Comparison of ENCODE assay signal across 10 mouse cellular contexts in the genomic region with DNA sequence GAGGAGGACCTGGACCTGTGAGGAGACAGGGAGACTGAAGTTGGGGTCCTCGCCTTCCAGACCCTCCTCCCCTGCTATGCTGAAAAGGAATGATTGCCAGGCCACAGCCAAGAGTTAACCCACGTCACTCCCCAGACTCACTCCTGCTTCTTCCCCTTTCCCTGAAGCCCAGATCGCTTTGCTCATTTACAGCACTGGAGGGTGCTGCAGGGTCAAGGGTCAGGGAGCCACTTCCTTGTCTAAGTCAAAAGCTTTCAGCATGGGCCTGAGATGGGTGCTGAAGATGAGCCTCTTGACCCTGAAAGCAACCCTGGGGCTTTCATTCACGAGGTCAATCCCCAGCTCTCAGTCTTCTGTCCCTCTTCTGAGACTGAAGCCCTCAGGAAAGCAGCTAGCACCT. TPM values are rescaled to one million over a fixed set of nuclear protein-coding genes. Genes with fewer than 3 reads are reported as not detected.
DNase-seq lines count a peak whose midpoint lies in the region; ATAC-seq and TF ChIP-seq lines count a peak whose summit lies in the region.
"Had no signal": no experiment of that assay in that cellular context is flagged by ENCODE, and none has a peak within 500 bp of the region (broad histone marks: within the 10 kb centered on the region; RNA-seq: fewer than 3 reads in every experiment).

No protein-coding gene starts in this region.

- intact Hi-C loops in left cerebral cortex, postnatal 10 days (cut with DNase I), result loop anchor here (10.0 kb wide), 1 partner anchor 76 kb away; no protein-coding TSS in a partner anchor

- 0 out of 2 replicates have a peak overlapping the region, but pooled peaks have one; percentile 45 for H3K27ac ChIP-seq in forebrain, embryonic 15.5 days (replicated peaks)
- no peak overlapping the region for H3K27ac ChIP-seq in forebrain, postnatal 0 days (ENCODE audit: low read depth, low read length)
- H3K27ac ChIP-seq in neural tube, embryonic 15.5 days (replicated peaks), result peak overlapping the region; percentile 18; the same call in 1 of the 2 replicates
- H3K27ac ChIP-seq: macrophage had no signal

- no peaks in the 10 kb centered on the region for H3K79me2 ChIP-seq in myocyte (ENCODE audit: control insufficient read depth, insufficient read depth)

- TF ChIP-seq CTCF in forebrain, postnatal 0 days (IDR thresholded peaks at IDR 0.05; ENCODE audit: low read depth), result no peak

- WGBS in forebrain, embryonic 15.5 days, result 69% methylated on average over 4 of the region's 4 CpGs
- 73% methylated on average over 4 of the region's 4 CpGs for whole genome bisulfite sequencing in forebrain, postnatal 0 days
- WGBS in neural tube, embryonic 15.5 days, result 71% methylated on average over 4 of the region's 4 CpGs

- ATAC-seq in forebrain, embryonic 15.5 days (replicated peaks), result no peak
- ATAC-seq in forebrain, postnatal 0 days, result no peak
- no peak for ATAC-seq in neural tube, embryonic 15.5 days (ENCODE audit: low FRiP score)

- H3K27me3 ChIP-seq in forebrain, embryonic 15.5 days, result no peaks in the 10 kb centered on the region
- no peaks in the 10 kb centered on the region for H3K27me3 ChIP-seq in forebrain, postnatal 0 days (ENCODE audit: insufficient read depth, low read length)
- no peaks in the 10 kb centered on the region for H3K27me3 ChIP-seq in neural tube, embryonic 15.5 days (replicated peaks)
- H3K27me3 ChIP-seq in myocyte (ENCODE audit: control insufficient read depth, insufficient read depth, insufficient read length), result no peaks in the 10 kb centered on the region

- DNase-seq in forebrain, postnatal 0 days, result no peak
- peak; percentile 16 for DNase-seq in kidney, adult 18-20 months
- DNase-seq in kidney, adult 11 months, result no peak
- no peak for DNase-seq in neural tube, embryonic 10.5 days (ENCODE audit: extremely low spot score, low spot score)
- DNase-seq in left cerebral cortex, postnatal 10 days (ENCODE audit: extremely low spot score in 1 of 2, low spot score in 2 of 2), result no peak
- DNase-seq: liver had no signal

- H3K9me3 ChIP-seq in forebrain, embryonic 15.5 days, result no peaks in the 10 kb centered on the region
- H3K9me3 ChIP-seq in forebrain, postnatal 0 days (ENCODE audit: low read length), result no peaks in the 10 kb centered on the region
- no peaks in the 10 kb centered on the region for H3K9me3 ChIP-seq in neural tube, embryonic 15.5 days (replicated peaks)

- H3K9ac ChIP-seq in forebrain, embryonic 15.5 days (replicated peaks), result no peak overlapping the region
- H3K9ac ChIP-seq in forebrain, postnatal 0 days, result no peak overlapping the region
- H3K9ac ChIP-seq in neural tube, embryonic 15.5 days (replicated peaks), result no peak overlapping the region

- H3K4me2 ChIP-seq in forebrain, embryonic 15.5 days (replicated peaks), result no peak overlapping the region
- H3K4me2 ChIP-seq in forebrain, postnatal 0 days (ENCODE audit: low read depth), result no peak overlapping the region
- no peak overlapping the region for H3K4me2 ChIP-seq in neural tube, embryonic 15.5 days
- no peak overlapping the region for H3K4me2 ChIP-seq in myocyte (ENCODE audit: low read depth)

- TF ChIP-seq POLR2A in myocyte (IDR thresholded peaks at IDR 0.05; ENCODE audit: insufficient read length, low read depth), result peak; percentile 14

- peaks cover 91% of the 10 kb centered on the region for H3K36me3 ChIP-seq in forebrain, embryonic 15.5 days
- H3K36me3 ChIP-seq in forebrain, postnatal 0 days (ENCODE audit: insufficient read depth), result peaks cover 96% of the 10 kb centered on the region
- peaks cover 95% of the 10 kb centered on the region for H3K36me3 ChIP-seq in neural tube, embryonic 15.5 days
- peaks cover 32% of the 10 kb centered on the region for H3K36me3 ChIP-seq in myocyte (ENCODE audit: control insufficient read depth, insufficient read depth)

- no peak overlapping the region for H3ac ChIP-seq in myocyte (ENCODE audit: control insufficient read depth, insufficient read length)

- H3K4me1 ChIP-seq in forebrain, embryonic 15.5 days, result peaks cover 10% of the 10 kb centered on the region; the same call in 1 of the 2 replicates
- no peaks in the 10 kb centered on the region for H3K4me1 ChIP-seq in forebrain, postnatal 0 days (ENCODE audit: insufficient read depth)
- no peaks in the 10 kb centered on the region for H3K4me1 ChIP-seq in neural tube, embryonic 15.5 days

- no peak overlapping the region for H3K4me3 ChIP-seq in forebrain, embryonic 15.5 days
- H3K4me3 ChIP-seq in forebrain, postnatal 0 days (ENCODE audit: low read depth, low read length), result no peak overlapping the region
- H3K4me3 ChIP-seq in neural tube, embryonic 15.5 days (replicated peaks), result no peak overlapping the region
- no peak overlapping the region for H3K4me3 ChIP-seq in myocyte

TF ChIP-seq in myocyte, 11 proteins besides CTCF, POLR2A, EP300 and RAD21:
- TF ChIP-seq E2F4 (IDR thresholded peaks at IDR 0.05; ENCODE audit: insufficient read depth), result no peak
- TF ChIP-seq POLR2AphosphoS2 (IDR thresholded peaks at IDR 0.05; ENCODE audit: insufficient read length, low read depth), result no peak
- TF ChIP-seq MYOG (IDR thresholded peaks at IDR 0.05; ENCODE audit: control insufficient read depth in 1 of 3, insufficient read depth in 1 of 3, insufficient read length in 2 of 3, low read depth in 2 of 3), result no peak
- no peak for TF ChIP-seq MYOD1 (IDR thresholded peaks at IDR 0.05; ENCODE audit: control insufficient read depth in 1 of 3, insufficient read length in 2 of 3, low read depth in 2 of 3)
- TF ChIP-seq TCF3 (IDR thresholded peaks at IDR 0.05; ENCODE audit: insufficient read length, low read depth), result no peak
- TF ChIP-seq MAX (IDR thresholded peaks at IDR 0.05; ENCODE audit: low read depth), result no peak
- TF ChIP-seq USF1 (IDR thresholded peaks at IDR 0.05; ENCODE audit: low read depth), result no peak
- no peak for TF ChIP-seq CEBPB (IDR thresholded peaks at IDR 0.05; ENCODE audit: insufficient read depth, poor library complexity, severe bottlenecking)
- no peak for TF ChIP-seq TCF12 (IDR thresholded peaks at IDR 0.05; ENCODE audit: insufficient read depth, poor library complexity, severe bottlenecking)
- TF ChIP-seq SRF (IDR thresholded peaks at IDR 0.05; ENCODE audit: control insufficient read depth, insufficient read length, low read depth), result no peak
- no peak for TF ChIP-seq REST (IDR thresholded peaks at IDR 0.05; ENCODE audit: insufficient read depth, insufficient read length)

RNA-seq across cellular contexts. Expression of gene Timm22, which starts 12.4 kb away (rescaled TPM):
- polyA plus RNA-seq in forebrain, embryonic 15.5 days (2015; fragmentation: Nextera tagmentation; extraction: Ambion mirVana), result 93.3 and 106 TPM in 2 replicates
- total RNA-seq in forebrain, postnatal 0 days (2014; rRNA removed), result 48.6 and 56.6 TPM in 2 replicates
- polyA plus RNA-seq in forebrain, postnatal 0 days (2015; fragmentation: Nextera tagmentation; extraction: Ambion mirVana), result 93.2 and 98.2 TPM in 2 replicates
- polyA plus RNA-seq in neural tube, embryonic 15.5 days (2015; fragmentation: Nextera tagmentation; extraction: Ambion mirVana), result 107 and 108 TPM in 2 replicates
- 101 TPM for polyA plus RNA-seq in myocyte (2012; fragmentation: generic; extraction: Trizol)
- total RNA-seq in left cerebral cortex, postnatal 10 days (2021), result 10 to 100 TPM; 42.6 to 44.1 TPM

RNA-seq across cellular contexts. Expression of gene Nxn, which starts 20.2 kb away (rescaled TPM):
- 15.4 and 19.9 TPM in 2 replicates for polyA plus RNA-seq in forebrain, embryonic 15.5 days (2015; fragmentation: Nextera tagmentation; extraction: Ambion mirVana)
- 19.0 and 22.1 TPM in 2 replicates for total RNA-seq in forebrain, postnatal 0 days (2014; rRNA removed)
- polyA plus RNA-seq in forebrain, postnatal 0 days (2015; fragmentation: Nextera tagmentation; extraction: Ambion mirVana), result 10.7 and 12.7 TPM in 2 replicates
- 27.3 and 29.8 TPM in 2 replicates for polyA plus RNA-seq in neural tube, embryonic 15.5 days (2015; fragmentation: Nextera tagmentation; extraction: Ambion mirVana)
- polyA plus RNA-seq in myocyte (2012; fragmentation: generic; extraction: Trizol), result 76.8 TPM
- total RNA-seq in left cerebral cortex, postnatal 10 days (2021), result 10 to 100 TPM in 1 of 2 experiments, 1 to 10 TPM in 1; 8.5 to 13.2 TPM
